Mouse (Mus musculus): ENCODE results near the gene Gm42674.

- no peak for TF ChIP-seq TAL1 (IDR thresholded peaks at IDR 0.05; ENCODE audit: low read length)
- TF ChIP-seq GATA1 (IDR thresholded peaks at IDR 0.05; ENCODE audit: low read length) = no peak
Observed at GRCm38 (mm10) chr3:90605736-90606135, 4.0 kb downstream of the Gm42674 start.

Measured in erythroblast, embryonic 14.5 days (primary cell).